Comparison of ENCODE assay signal across 15 mouse cellular contexts in genomic region chr3:133165130-133165529, GRCm38 (mm10).
DNase-seq lines count a peak whose midpoint lies in the region; ATAC-seq and TF ChIP-seq lines count a peak whose summit lies in the region.
"Had no signal": no experiment of that assay in that cellular context is flagged by ENCODE, and none has a peak within 500 bp of the region (broad histone marks: within the 10 kb centered on the region; RNA-seq: fewer than 3 reads in every experiment).

No protein-coding gene starts in this region.

- no peak overlapping the region for H3K4me3 ChIP-seq in lung, adult 2 months (replicated peaks; ENCODE audit: extremely low read depth, low read depth, low read length)
- H3K4me3 ChIP-seq in hindbrain, embryonic 10.5 days, result no peak overlapping the region
- H3K4me3 ChIP-seq: embryonic facial prominence, embryonic 15.5 days; hindbrain, embryonic 15.5 days; kidney, embryonic 15.5 days; limb, embryonic 10.5 days had no signal

- peak; percentile 94 for ATAC-seq in cerebellum, adult (ENCODE audit: insufficient number of reproducible peaks, low FRiP score, low TSS enrichment)
- ATAC-seq: forebrain, postnatal 0 days had no signal

- H3K9me3 ChIP-seq in hindbrain, embryonic 10.5 days, result no peaks in the 10 kb centered on the region
- H3K9me3 ChIP-seq: embryonic facial prominence, embryonic 15.5 days; hindbrain, embryonic 15.5 days; kidney, embryonic 15.5 days; limb, embryonic 10.5 days had no signal

- no peak for TF ChIP-seq POLR2A in lung, adult 2 months (IDR thresholded peaks at IDR 0.05; ENCODE audit: borderline replicate concordance, extremely low read depth, low read depth, low read length)

- no peak overlapping the region for H3K27ac ChIP-seq in hindbrain, embryonic 10.5 days
- H3K27ac ChIP-seq: embryonic facial prominence, embryonic 15.5 days; hindbrain, embryonic 15.5 days; kidney, embryonic 15.5 days; limb, embryonic 10.5 days; liver, embryonic 14.5 days had no signal

- no peak for TF ChIP-seq CTCF in lung, adult 2 months (IDR thresholded peaks at IDR 0.05; ENCODE audit: insufficient read depth, low read length)

- H3K27me3 ChIP-seq in hindbrain, embryonic 10.5 days (ENCODE audit: insufficient read depth, poor library complexity, severe bottlenecking), result no peaks in the 10 kb centered on the region
- H3K27me3 ChIP-seq: embryonic facial prominence, embryonic 15.5 days; hindbrain, embryonic 15.5 days; kidney, embryonic 15.5 days had no signal

- 10% methylated on average over 1 of the region's 1 CpGs for WGBS in lung, adult 2 months
- 59% methylated on average over 1 of the region's 1 CpGs for WGBS in hindbrain, embryonic 10.5 days

- DNase-seq in cerebellum, postnatal 4 days (ENCODE audit: low spot score in 2 of 2), result no peak
- DNase-seq in lung, postnatal 25 days (ENCODE audit: low spot score), result peak; percentile 12
- DNase-seq in lung, adult 2 months, result no peak
- peak; percentile 63 for DNase-seq in cerebellum, adult 8-10 months
- peak; percentile 28 to 67 for DNase-seq in left cerebral cortex, adult 9 months (ENCODE audit: low spot score in 2 of 2)
- DNase-seq in heart, adult 9 months (ENCODE audit: low spot score in 2 of 2), result no peak
- no peak for DNase-seq in hindbrain, embryonic 10.5 days (ENCODE audit: low spot score)
- DNase-seq: adrenal gland, postnatal 14 days; forebrain, postnatal 0 days had no signal

- H3K4me1 ChIP-seq in lung, adult 2 months (ENCODE audit: control insufficient read depth, insufficient read depth, low read length), result no peaks in the 10 kb centered on the region
- no peaks in the 10 kb centered on the region for H3K4me1 ChIP-seq in hindbrain, embryonic 10.5 days (replicated peaks)
- H3K4me1 ChIP-seq: embryonic facial prominence, embryonic 15.5 days; kidney, embryonic 15.5 days; limb, embryonic 10.5 days had no signal

- no peaks in the 10 kb centered on the region for H3K36me3 ChIP-seq in hindbrain, embryonic 10.5 days
- H3K36me3 ChIP-seq: embryonic facial prominence, embryonic 15.5 days; hindbrain, embryonic 15.5 days; kidney, embryonic 15.5 days; limb, embryonic 10.5 days had no signal

Comparison
In these comparisons a context has a peak if more than half of its experiments do, and no peak if none do; other contexts are left out.
1. DNase-seq: peak in lung, postnatal 25 days (single experiment), cerebellum, adult 8-10 months (single experiment) and left cerebral cortex, adult 9 months (2 of 2); none in cerebellum, postnatal 4 days (0 of 2), lung, adult 2 months (single experiment), heart, adult 9 months (0 of 2) and hindbrain, embryonic 10.5 days (single experiment).